Mouse (Mus musculus): ENCODE data around the gene Scaf1. TPM values are rescaled to one million over a fixed set of nuclear protein-coding genes. Genes with fewer than 3 reads are reported as not detected.

The Scaf1 gene
- polyA plus RNA-seq, 1 experiment, result 219 TPM

- no peak for TF ChIP-seq FLI1 (IDR thresholded peaks at IDR 0.05; ENCODE audit: low read length)
- no peak for TF ChIP-seq GATA1 (IDR thresholded peaks at IDR 0.05; ENCODE audit: borderline replicate concordance, low read length)
- H3K9me3 ChIP-seq, result no peaks in the 10 kb centered on the region
- peaks cover 98% of the 10 kb centered on the region for H3K36me3 ChIP-seq (replicated peaks; ENCODE audit: low read length)
- no peak overlapping the region for H3K4me3 ChIP-seq (replicated peaks)
- no peaks in the 10 kb centered on the region for H3K27me3 ChIP-seq (replicated peaks)
- peaks cover 24% of the 10 kb centered on the region for H3K4me1 ChIP-seq
Measured at GRCm38 (mm10) chr7:45045741-45046140, 29.6 kb upstream of the Scaf1 start.

DNA sequence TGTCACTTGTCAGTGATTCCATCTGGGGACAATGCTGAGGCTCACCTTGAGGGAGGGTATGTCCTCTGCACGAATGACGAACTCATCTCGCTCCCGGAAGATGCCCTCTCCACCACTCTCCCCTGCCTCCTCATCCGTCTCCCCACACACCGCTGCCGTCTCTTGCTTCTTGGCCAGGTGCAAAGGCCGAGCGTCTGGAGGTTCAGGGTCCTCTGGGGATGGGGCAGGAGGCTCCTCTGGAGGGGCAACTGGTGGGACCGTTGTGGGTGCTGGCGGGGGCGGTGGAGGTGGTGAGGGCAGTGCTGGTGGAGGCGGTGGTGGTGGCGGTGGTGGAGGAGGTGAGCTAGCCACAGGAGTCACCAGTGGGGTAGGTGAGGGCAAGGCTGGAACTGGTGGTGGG is 27.1 kb upstream of the Scaf1 start:
- peaks cover 96% of the 10 kb centered on the region for H3K36me3 ChIP-seq (replicated peaks; ENCODE audit: low read length)
- H3K27me3 ChIP-seq (replicated peaks), result no peaks in the 10 kb centered on the region
- H3K4me1 ChIP-seq, result peaks cover 10% of the 10 kb centered on the region
- TF ChIP-seq GATA1 (IDR thresholded peaks at IDR 0.05; ENCODE audit: borderline replicate concordance, low read length) (no peak), FLI1 (IDR thresholded peaks at IDR 0.05; ENCODE audit: low read length) (no peak)
- H3K4me3 ChIP-seq (replicated peaks), result no peak overlapping the region
- no peaks in the 10 kb centered on the region for H3K9me3 ChIP-seq

- Histone ChIP-seq H3K9me3 (no peaks in the 10 kb centered on the region), H3K36me3 (replicated peaks; ENCODE audit: low read length) (peaks cover 96% of the 10 kb centered on the region), H3K4me1 (peaks cover 23% of the 10 kb centered on the region), H3K4me3 (replicated peaks) (no peak overlapping the region), H3K27me3 (replicated peaks) (no peaks in the 10 kb centered on the region)
- no peak for TF ChIP-seq GATA1 (IDR thresholded peaks at IDR 0.05; ENCODE audit: borderline replicate concordance, low read length)
- TF ChIP-seq FLI1 (IDR thresholded peaks at IDR 0.05; ENCODE audit: low read length), result no peak
Measured at GRCm38 (mm10) chr7:45040851-45041250, 24.7 kb upstream of the Scaf1 start.

DNA sequence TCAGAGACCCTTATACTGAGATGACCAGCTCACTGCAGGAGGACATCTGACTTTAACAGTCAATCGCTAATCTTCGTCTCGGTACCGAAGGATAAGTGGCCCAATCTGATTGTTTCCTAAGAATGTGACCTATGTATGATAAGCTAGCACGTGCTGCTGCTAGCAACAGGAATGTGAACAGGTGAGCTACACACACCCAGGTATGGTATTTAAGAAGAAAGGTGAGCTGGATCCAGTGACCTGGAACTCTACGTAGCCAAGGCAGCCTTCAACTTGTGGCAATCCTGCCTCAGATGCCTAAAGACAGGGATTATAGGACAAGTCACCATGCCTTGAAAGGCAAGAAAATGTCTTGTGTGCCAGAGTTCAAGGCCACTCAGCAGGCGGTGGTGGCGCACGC is 22.2 kb upstream of the Scaf1 start:
- H3K9me3 ChIP-seq, result no peaks in the 10 kb centered on the region
- H3K27me3 ChIP-seq (replicated peaks), result no peaks in the 10 kb centered on the region
- peaks cover 98% of the 10 kb centered on the region for H3K36me3 ChIP-seq (replicated peaks; ENCODE audit: low read length)
- TF ChIP-seq GATA1 (IDR thresholded peaks at IDR 0.05; ENCODE audit: borderline replicate concordance, low read length), result no peak
- TF ChIP-seq FLI1 (IDR thresholded peaks at IDR 0.05; ENCODE audit: low read length), result no peak
- H3K4me1 ChIP-seq, result peaks cover 18% of the 10 kb centered on the region; the same call in 1 of the 2 replicates
- no peak overlapping the region for H3K4me3 ChIP-seq (replicated peaks)

DNA sequence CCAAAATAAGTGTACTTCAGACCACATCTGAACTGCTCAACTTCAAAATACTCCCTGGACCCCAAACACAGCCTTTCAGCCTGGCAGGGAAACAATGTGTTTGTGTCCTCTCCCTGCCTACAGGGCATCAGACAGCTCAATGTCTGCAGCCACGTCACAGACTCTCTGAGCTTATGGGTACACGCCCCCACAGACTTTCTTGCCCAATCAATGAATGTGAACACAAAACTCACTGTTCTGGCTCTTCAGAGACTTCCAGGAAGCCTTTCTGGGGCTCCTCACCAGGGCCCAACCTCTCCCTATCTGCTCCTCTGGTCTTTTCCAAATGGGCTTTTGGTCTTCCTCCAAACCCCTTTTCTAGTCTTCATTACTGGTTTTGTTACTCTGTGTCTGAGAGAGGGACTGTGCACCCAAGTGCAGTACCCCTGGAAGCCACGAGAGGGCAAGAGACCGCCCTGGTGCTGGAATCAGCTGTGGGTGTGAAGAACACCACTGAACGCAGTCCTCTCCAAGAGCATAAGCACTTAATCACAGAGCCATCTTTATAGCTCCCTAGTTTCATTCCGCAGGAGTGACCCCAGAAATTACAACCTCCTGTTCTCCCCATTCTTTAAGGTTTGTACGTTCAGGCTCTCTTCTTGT is 21.7 kb upstream of the Scaf1 start:
- no peaks in the 10 kb centered on the region for H3K27me3 ChIP-seq (replicated peaks)
- H3K36me3 ChIP-seq (replicated peaks; ENCODE audit: low read length), result peaks cover 98% of the 10 kb centered on the region
- H3K4me3 ChIP-seq (replicated peaks), result no peak overlapping the region
- H3K4me1 ChIP-seq, result peaks cover 15% of the 10 kb centered on the region; the same call in 1 of the 2 replicates
- no peaks in the 10 kb centered on the region for H3K9me3 ChIP-seq
- TF ChIP-seq GATA1 (IDR thresholded peaks at IDR 0.05; ENCODE audit: borderline replicate concordance, low read length) (no peak), FLI1 (IDR thresholded peaks at IDR 0.05; ENCODE audit: low read length) (no peak)

DNA sequence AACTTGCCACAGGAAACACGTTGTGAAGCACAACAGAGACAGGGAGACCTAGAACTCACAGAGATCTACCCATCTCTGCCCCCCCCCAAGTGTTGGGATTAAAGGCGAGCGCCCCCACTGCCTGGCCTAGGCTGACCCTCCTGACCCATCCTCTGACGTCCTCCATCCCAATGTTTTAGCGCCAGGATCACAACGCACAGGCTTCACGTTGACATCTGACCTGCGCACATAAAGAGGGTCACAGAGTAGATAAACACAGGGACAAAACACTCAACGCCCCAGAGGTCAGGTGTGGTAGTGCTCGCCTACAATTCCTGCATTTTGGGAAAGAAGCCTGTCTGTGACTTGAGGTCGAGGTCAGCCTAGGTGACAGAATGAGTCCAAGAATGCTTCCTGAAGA is 20.5 kb upstream of the Scaf1 start:
- TF ChIP-seq FLI1 (IDR thresholded peaks at IDR 0.05; ENCODE audit: low read length), result no peak
- no peak for TF ChIP-seq GATA1 (IDR thresholded peaks at IDR 0.05; ENCODE audit: borderline replicate concordance, low read length)
- H3K9me3 ChIP-seq, result no peaks in the 10 kb centered on the region
- no peak overlapping the region for H3K4me3 ChIP-seq (replicated peaks)
- H3K4me1 ChIP-seq, result peaks cover 15% of the 10 kb centered on the region; the same call in 1 of the 2 replicates
- H3K27me3 ChIP-seq (replicated peaks), result no peaks in the 10 kb centered on the region
- peaks cover 98% of the 10 kb centered on the region for H3K36me3 ChIP-seq (replicated peaks; ENCODE audit: low read length)

- Histone ChIP-seq H3K27me3 (replicated peaks) (no peaks in the 10 kb centered on the region), H3K36me3 (replicated peaks; ENCODE audit: low read length) (peaks cover 98% of the 10 kb centered on the region), H3K4me3 (replicated peaks) (no peak overlapping the region), H3K4me1 (peaks cover 15% of the 10 kb centered on the region; the same call in 1 of the 2 replicates), H3K9me3 (no peaks in the 10 kb centered on the region)
- no peak for TF ChIP-seq GATA1 (IDR thresholded peaks at IDR 0.05; ENCODE audit: borderline replicate concordance, low read length)
- TF ChIP-seq FLI1 (IDR thresholded peaks at IDR 0.05; ENCODE audit: low read length), result no peak
Measured at GRCm38 (mm10) chr7:45035631-45036030, 19.5 kb upstream of the Scaf1 start.

DNA sequence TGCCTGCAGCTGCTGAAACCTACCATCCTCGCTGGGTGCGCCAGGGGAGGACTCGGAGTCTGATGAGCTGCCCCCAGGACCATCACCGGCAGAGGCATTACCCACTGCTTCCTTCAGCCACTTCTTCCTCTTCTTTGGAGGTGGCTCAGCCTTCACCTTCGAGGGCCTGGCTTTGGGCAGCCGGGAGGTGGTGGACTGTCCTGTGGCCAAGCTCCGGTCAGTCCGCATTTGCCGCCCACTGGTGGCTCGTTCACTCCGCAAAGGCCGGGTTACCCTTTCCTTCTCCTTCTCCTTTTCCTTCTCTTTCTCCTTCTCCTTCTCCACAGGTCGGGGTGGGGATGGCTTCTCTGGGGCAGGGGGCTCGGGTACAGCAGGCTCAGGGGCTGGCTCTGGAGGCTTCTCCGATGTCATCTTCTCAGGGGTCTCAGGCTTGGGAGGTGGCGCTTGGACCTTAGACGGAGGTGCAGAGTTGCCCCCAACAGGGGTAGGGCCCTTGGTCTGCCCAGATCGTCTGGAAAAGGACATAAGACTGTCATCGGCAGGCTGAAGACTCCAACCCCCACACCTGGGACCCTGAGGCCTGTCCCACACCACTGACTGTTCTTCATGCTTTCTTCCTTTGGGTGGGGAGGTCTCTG is 17.7 kb upstream of the Scaf1 start:
- Histone ChIP-seq H3K4me3 (replicated peaks) (no peak overlapping the region), H3K36me3 (replicated peaks; ENCODE audit: low read length) (peaks cover 99% of the 10 kb centered on the region), H3K9me3 (no peaks in the 10 kb centered on the region), H3K27me3 (replicated peaks) (no peaks in the 10 kb centered on the region), H3K4me1 (peaks cover 15% of the 10 kb centered on the region; the same call in 1 of the 2 replicates)
- TF ChIP-seq GATA1 (IDR thresholded peaks at IDR 0.05; ENCODE audit: borderline replicate concordance, low read length), result no peak
- TF ChIP-seq FLI1 (IDR thresholded peaks at IDR 0.05; ENCODE audit: low read length), result no peak

DNA sequence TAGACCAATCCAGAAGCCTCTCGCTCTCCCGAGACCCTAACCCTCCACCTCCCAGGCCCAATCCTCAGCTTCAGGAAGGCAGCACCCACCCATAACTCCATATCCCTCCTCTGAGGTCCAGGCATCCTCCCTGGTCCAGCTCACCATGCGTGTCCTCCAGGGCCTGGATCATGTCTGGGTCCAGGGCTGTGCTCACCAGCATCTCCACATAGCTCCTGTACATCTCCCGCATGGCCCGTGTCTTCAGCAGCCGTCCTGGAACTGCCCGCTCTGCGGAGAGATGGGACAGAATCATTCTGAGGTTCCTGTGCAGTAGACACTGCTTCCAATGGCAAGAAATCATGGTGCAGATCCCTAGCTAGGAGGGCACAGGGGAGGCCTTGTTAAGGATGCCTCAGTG is 14.7 kb upstream of the Scaf1 start:
- no peak for TF ChIP-seq FLI1 (IDR thresholded peaks at IDR 0.05; ENCODE audit: low read length)
- TF ChIP-seq GATA1 (IDR thresholded peaks at IDR 0.05; ENCODE audit: borderline replicate concordance, low read length), result no peak
- no peak overlapping the region for H3K4me3 ChIP-seq (replicated peaks)
- H3K4me1 ChIP-seq, result peaks cover 3% of the 10 kb centered on the region; the same call in 1 of the 2 replicates
- H3K27me3 ChIP-seq (replicated peaks), result no peaks in the 10 kb centered on the region
- H3K36me3 ChIP-seq (replicated peaks; ENCODE audit: low read length), result peaks cover 97% of the 10 kb centered on the region
- no peaks in the 10 kb centered on the region for H3K9me3 ChIP-seq

- no peak for TF ChIP-seq GATA1 (IDR thresholded peaks at IDR 0.05; ENCODE audit: borderline replicate concordance, low read length)
- no peak for TF ChIP-seq FLI1 (IDR thresholded peaks at IDR 0.05; ENCODE audit: low read length)
- Histone ChIP-seq H3K36me3 (replicated peaks; ENCODE audit: low read length) (peaks cover 93% of the 10 kb centered on the region), H3K27me3 (replicated peaks) (no peaks in the 10 kb centered on the region), H3K4me1 (peaks cover 3% of the 10 kb centered on the region; the same call in 1 of the 2 replicates), H3K4me3 (replicated peaks) (no peak overlapping the region), H3K9me3 (no peaks in the 10 kb centered on the region)
Measured at GRCm38 (mm10) chr7:45029995-45030394, 13.8 kb upstream of the Scaf1 start.

Measured in megakaryocyte, embryonic 14.5 days (primary cell).